Mouse (Mus musculus) hindbrain, embryonic 16.5 days (tissue): Measurements from ENCODE around the gene Vmn1r40. TPM values are rescaled to one million over a fixed set of nuclear protein-coding genes. Genes with fewer than 3 reads are reported as not detected.

Source experiments
- ATAC-seq: fragments of 200-750 bp; cut with Nextera tagmentation; 2 replicates; pipeline ENCODE4 v1.8.0; 2017; ENCODE audit warnings: moderate TSS enrichment, moderate library complexity
- H3K27ac ChIP-seq: fragments of 300-500 bp; sonication (generic); 2 replicates; pipeline ENCODE4 v1.5.1; 2014; ENCODE audit warnings: low read depth, mild to moderate bottlenecking, control low read depth, low read length, moderate library complexity
- H3K27me3 ChIP-seq: fragments of 300-500 bp; sonication (generic); replicated peaks from 2 replicates; pipeline ENCODE4 v1.6.1; 2014; ENCODE audit warnings: low read length; ENCODE audit not compliant: control insufficient read depth, insufficient read depth
- H3K36me3 ChIP-seq: fragments of 300-500 bp; sonication (generic); 2 replicates; pipeline ENCODE4 v1.6.1; 2014; ENCODE audit warnings: mild to moderate bottlenecking, low read length, moderate library complexity, mixed read lengths; ENCODE audit not compliant: control insufficient read depth, insufficient read depth
- H3K4me1 ChIP-seq: fragments of 300-500 bp; sonication (generic); 2 replicates; pipeline ENCODE4 v1.6.1; 2014; ENCODE audit warnings: low read depth, low read length; ENCODE audit not compliant: control insufficient read depth, insufficient read depth
- H3K4me2 ChIP-seq: fragments of 300-500 bp; sonication (generic); 2 replicates; pipeline ENCODE4 v1.6.1; 2014; ENCODE audit warnings: mild to moderate bottlenecking, low read length, control low read depth, moderate library complexity
- H3K4me3 ChIP-seq: fragments of 300-500 bp; sonication (generic); 2 replicates; pipeline ENCODE4 v1.5.1; 2014; ENCODE audit warnings: mild to moderate bottlenecking, low read length, control low read depth, moderate library complexity
- H3K9ac ChIP-seq: fragments of 300-500 bp; sonication (generic); 2 replicates; pipeline ENCODE4 v1.6.1; 2014; ENCODE audit warnings: low read depth, mild to moderate bottlenecking, control low read depth, low read length, moderate library complexity
- H3K9me3 ChIP-seq: fragments of 300-500 bp; sonication (generic); 2 replicates; pipeline ENCODE4 v1.6.1; 2014; ENCODE audit warnings: mild to moderate bottlenecking, low read length, moderate library complexity; ENCODE audit not compliant: control insufficient read depth
- WGBS: fragments of 180-500 bp; shearing (Covaris S2); extraction: QIAGEN DNeasy Blood & Tissue Kit; methylation state at CpG from one replicate; pipeline ENCODE4 v1.1.7; 2014; 5-methylcytosine and 5-hydroxymethylcytosine counted together
- polyA plus RNA-seq: library from polyadenylated mRNA; unstranded; fragments of >200 nt; fragmentation: Nextera tagmentation; extraction: Ambion mirVana; gene quantifications from 2 replicates; pipeline ENCODE4 v1.2.1, GENCODE M21; 2015

Vmn1r40 gene
- polyA plus RNA-seq = not detected in 2 replicates

- WGBS = 85% methylated on average over 4 of the region's 4 CpGs
- Histone ChIP-seq H3K9me3 (no peaks in the 10 kb centered on the region), H3K27ac (no peak within 1 kb of the TSS), H3K27me3 (no peaks in the 10 kb centered on the region), H3K4me1 (no peaks in the 10 kb centered on the region), H3K4me3 (no peak within 1 kb of the TSS), H3K9ac (no peak within 1 kb of the TSS), H3K4me2 (no peak within 1 kb of the TSS), H3K36me3 (no peaks in the 10 kb centered on the region)
- ATAC-seq = no peak
These were observed at the start of gene Vmn1r40 for GRCm38 (mm10) chr6:89707240-89707639. Gene Vmn1r40, plus strand, starts transcription at chr6:89707540.

- ATAC-seq = no peak
- peaks cover 2% of the 10 kb centered on the region; the same call in 1 of the 2 replicates for H3K36me3 ChIP-seq
- no peaks in the 10 kb centered on the region for H3K27me3 ChIP-seq
- no peak overlapping the region for H3K4me3 ChIP-seq
- no peak overlapping the region for H3K4me2 ChIP-seq
- WGBS = 81% methylated on average over 3 of the region's 3 CpGs
- H3K4me1 ChIP-seq = no peaks in the 10 kb centered on the region
- no peaks in the 10 kb centered on the region for H3K9me3 ChIP-seq
- H3K27ac ChIP-seq = no peak overlapping the region
- H3K9ac ChIP-seq = no peak overlapping the region
These were observed 49.0 kb upstream of the Vmn1r40 start for GRCm38 (mm10) chr6:89658342-89658741.

GRCm38 (mm10) chr6:89658931-89659330, 48.4 kb upstream of the Vmn1r40 start:
- Histone ChIP-seq H3K36me3 (peaks cover 4% of the 10 kb centered on the region; the same call in 1 of the 2 replicates), H3K4me1 (no peaks in the 10 kb centered on the region), H3K27me3 (no peaks in the 10 kb centered on the region), H3K9me3 (no peaks in the 10 kb centered on the region), H3K27ac (no peak overlapping the region), H3K9ac (no peak overlapping the region), H3K4me2 (no peak overlapping the region), H3K4me3 (no peak overlapping the region)
- ATAC-seq = no peak
- WGBS = 88% methylated on average over 6 of the region's 6 CpGs

- no peak for ATAC-seq
- H3K4me3 ChIP-seq = no peak overlapping the region
- no peak overlapping the region for H3K4me2 ChIP-seq
- no peak overlapping the region; the same call in 1 of the 2 replicates for H3K9ac ChIP-seq
- 33% methylated on average over 7 of the region's 7 CpGs for WGBS
- no peaks in the 10 kb centered on the region for H3K27me3 ChIP-seq
- no peak overlapping the region for H3K27ac ChIP-seq
- peaks cover 8% of the 10 kb centered on the region; the same call in 1 of the 2 replicates for H3K36me3 ChIP-seq
- no peaks in the 10 kb centered on the region for H3K9me3 ChIP-seq
- H3K4me1 ChIP-seq = no peaks in the 10 kb centered on the region
These were observed 47.5 kb upstream of the Vmn1r40 start for GRCm38 (mm10) chr6:89659692-89660423.

GRCm38 (mm10) chr6:89660490-89660889, 46.9 kb upstream of the Vmn1r40 start:
- H3K36me3 ChIP-seq = peaks cover 6% of the 10 kb centered on the region; the same call in 1 of the 2 replicates
- H3K27ac ChIP-seq = no peak overlapping the region
- no peaks in the 10 kb centered on the region for H3K27me3 ChIP-seq
- H3K9ac ChIP-seq = no peak overlapping the region; the same call in 1 of the 2 replicates
- no peak overlapping the region for H3K4me3 ChIP-seq
- WGBS = 85% methylated on average over 1 of the region's 1 CpGs
- ATAC-seq = no peak
- no peaks in the 10 kb centered on the region for H3K9me3 ChIP-seq
- H3K4me2 ChIP-seq = no peak overlapping the region
- no peaks in the 10 kb centered on the region for H3K4me1 ChIP-seq

GRCm38 (mm10) chr6:89662521-89662920, 44.8 kb upstream of the Vmn1r40 start:
- ATAC-seq = no peak
- H3K9me3 ChIP-seq = no peaks in the 10 kb centered on the region
- H3K36me3 ChIP-seq = 0 out of 2 replicates have a peak, but pooled peaks cover 6% of the 10 kb centered on the region
- no peak overlapping the region for H3K4me3 ChIP-seq
- 90% methylated on average over 3 of the region's 3 CpGs for WGBS
- H3K27ac ChIP-seq = no peak overlapping the region
- no peaks in the 10 kb centered on the region for H3K27me3 ChIP-seq
- no peak overlapping the region for H3K9ac ChIP-seq
- H3K4me1 ChIP-seq = no peaks in the 10 kb centered on the region
- H3K4me2 ChIP-seq = no peak overlapping the region

GRCm38 (mm10) chr6:89665155-89665554, 42.2 kb upstream of the Vmn1r40 start:
- no peak for ATAC-seq
- H3K9me3 ChIP-seq = no peaks in the 10 kb centered on the region
- WGBS = 56% methylated on average over 8 of the region's 8 CpGs

GRCm38 (mm10) chr6:89665667-89666066, 41.7 kb upstream of the Vmn1r40 start:
- Histone ChIP-seq H3K4me2 (no peak overlapping the region), H3K27ac (no peak overlapping the region), H3K9me3 (no peaks in the 10 kb centered on the region), H3K4me3 (no peak overlapping the region), H3K27me3 (no peaks in the 10 kb centered on the region), H3K9ac (no peak overlapping the region), H3K4me1 (no peaks in the 10 kb centered on the region), H3K36me3 (0 out of 2 replicates have a peak, but pooled peaks cover 6% of the 10 kb centered on the region)
- WGBS = 87% methylated on average over 7 of the region's 7 CpGs
- ATAC-seq = no peak

More at GRCm38 (mm10) chr6:89665155-89665554, 42.2 kb upstream of the Vmn1r40 start:
- Histone ChIP-seq H3K9ac (no peak overlapping the region), H3K4me1 (no peaks in the 10 kb centered on the region), H3K27me3 (no peaks in the 10 kb centered on the region), H3K4me2 (no peak overlapping the region), H3K36me3 (0 out of 2 replicates have a peak, but pooled peaks cover 6% of the 10 kb centered on the region), H3K4me3 (no peak overlapping the region), H3K27ac (no peak overlapping the region)

GRCm38 (mm10) chr6:89666976-89667375, 40.4 kb upstream of the Vmn1r40 start:
- no peak overlapping the region for H3K27ac ChIP-seq
- H3K36me3 ChIP-seq = 0 out of 2 replicates have a peak, but pooled peaks cover 6% of the 10 kb centered on the region
- no peak overlapping the region for H3K4me2 ChIP-seq
- H3K4me3 ChIP-seq = no peak overlapping the region
- no peaks in the 10 kb centered on the region for H3K4me1 ChIP-seq
- H3K9me3 ChIP-seq = no peaks in the 10 kb centered on the region
- no peak for ATAC-seq
- 90% methylated on average over 3 of the region's 3 CpGs for WGBS
- no peaks in the 10 kb centered on the region for H3K27me3 ChIP-seq
- H3K9ac ChIP-seq = no peak overlapping the region
